Mouse (Mus musculus): ENCODE results near the gene Gse1.

- TF ChIP-seq CTCF (IDR thresholded peaks at IDR 0.05; ENCODE audit: extremely low read depth, insufficient read length, insufficient replicate concordance, low read depth, low read length), result no peak
- TF ChIP-seq POLR2A (IDR thresholded peaks at IDR 0.05; ENCODE audit: low read depth, low read length), result no peak
Observed at GRCm38 (mm10) chr8:120626461-120626860, 398.2 kb downstream of the Gse1 start.
